Mouse (Mus musculus) G1E (cell line): ENCODE data around the gene Luzp1.

Experiments
- CTCF ChIP-seq: IDR thresholded peaks from 2 replicates; pipeline ENCODE4 v1.5.1; 2012; ENCODE audit warnings: low read depth, low read length, inconsistent platforms, mixed read lengths
- GATA1 ChIP-seq: IDR thresholded peaks from 2 replicates; pipeline ENCODE4 v1.6.1; 2012; ENCODE audit warnings: borderline replicate concordance, low read length, inconsistent platforms, mixed read lengths
- POLR2AphosphoS5 ChIP-seq: IDR thresholded peaks from 2 replicates; pipeline ENCODE4 v1.6.1; 2012; ENCODE audit warnings: low read depth, low read length, inconsistent platforms; ENCODE audit not compliant: insufficient replicate concordance
- TAL1 ChIP-seq: conservative IDR thresholded peaks from 2 replicates; pipeline ENCODE4 v1.6.1; 2012; ENCODE audit warnings: low read depth, low read length, inconsistent platforms, mixed read lengths

DNA sequence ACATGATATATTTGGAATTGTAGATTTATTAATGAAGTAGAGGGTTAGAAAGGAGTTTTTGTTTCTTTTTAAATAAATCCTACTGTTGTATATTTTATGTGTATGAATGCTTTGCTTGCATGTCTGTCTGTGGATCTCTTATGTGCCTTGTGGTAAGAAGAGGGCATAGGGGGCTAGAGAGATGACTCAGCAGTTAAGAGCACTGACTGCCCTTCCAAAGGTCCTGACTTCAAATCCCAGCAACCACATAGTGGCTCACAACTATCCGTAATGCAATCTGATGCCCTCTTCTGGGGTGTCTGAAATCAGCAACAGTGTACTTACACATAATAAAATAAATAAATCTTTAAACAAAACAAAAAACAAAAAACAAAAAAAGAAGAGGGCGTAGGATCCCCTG is 17.0 kb downstream of the Luzp1 start:
- TF ChIP-seq CTCF (no peak), GATA1 (no peak), POLR2AphosphoS5 (no peak), TAL1 (no peak)
